Mouse (Mus musculus): ENCODE measurements around the gene Arid1b. TPM values are rescaled to one million over a fixed set of nuclear protein-coding genes. Genes with fewer than 3 reads are reported as not detected.

The Arid1b gene
- polyA plus RNA-seq, 1 experiment from 2014 or later, result 12.4 TPM

DNA sequence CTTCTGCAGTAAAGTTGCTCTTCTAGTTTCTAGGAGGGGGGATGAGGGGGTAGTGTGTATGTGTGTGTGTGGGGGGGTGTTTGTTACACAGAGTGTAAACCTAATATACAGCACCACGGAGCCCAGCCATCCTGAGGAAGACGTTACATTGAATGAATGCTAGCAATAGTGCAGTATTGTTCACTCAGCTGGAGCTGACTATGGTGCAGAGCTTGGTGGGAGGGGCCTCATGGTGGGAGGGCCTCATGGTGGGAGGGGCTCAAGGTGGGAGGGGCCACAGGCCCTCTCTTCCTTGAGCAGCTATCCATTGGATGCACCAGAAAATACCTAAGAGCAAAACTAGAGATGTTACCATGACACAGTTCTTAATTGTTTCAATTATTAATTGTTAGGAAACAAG is 182.2 kb downstream of the Arid1b start:
- WGBS, result 83% methylated on average over 2 of the region's 2 CpGs
- DNase-seq (ENCODE audit: low spot score) (no peak), ATAC-seq (ENCODE audit: low read depth) (0 out of 2 replicates have a peak, but pooled peaks have one; percentile 12)
- Histone ChIP-seq H3K4me2 (ENCODE audit: low read depth, low read length) (no peak overlapping the region), H3K9ac (ENCODE audit: low read depth, low read length) (no peak overlapping the region), H3K27ac (replicated peaks; ENCODE audit: low read depth, low read length) (no peak overlapping the region), H3K4me3 (ENCODE audit: low read depth, low read length) (no peak overlapping the region), H3K4me1 (ENCODE audit: control insufficient read depth, insufficient read depth, low read length) (peaks cover 11% of the 10 kb centered on the region; the same call in 1 of the 2 replicates), H3K36me3 (ENCODE audit: control insufficient read depth, insufficient read depth, low read length) (no peaks in the 10 kb centered on the region), H3K9me3 (ENCODE audit: control insufficient read depth, low read length) (no peaks in the 10 kb centered on the region), H3K27me3 (replicated peaks; ENCODE audit: control insufficient read depth, insufficient read depth, low read length) (no peaks in the 10 kb centered on the region)

GRCm38 (mm10) chr17:5178534-5178933 is 184.4 kb downstream of the Arid1b start:
- Histone ChIP-seq H3K9ac (ENCODE audit: low read depth, low read length) (no peak overlapping the region), H3K27ac (replicated peaks; ENCODE audit: low read depth, low read length) (no peak overlapping the region), H3K4me3 (ENCODE audit: low read depth, low read length) (no peak overlapping the region), H3K9me3 (ENCODE audit: control insufficient read depth, low read length) (no peaks in the 10 kb centered on the region), H3K27me3 (replicated peaks; ENCODE audit: control insufficient read depth, insufficient read depth, low read length) (no peaks in the 10 kb centered on the region), H3K4me1 (ENCODE audit: control insufficient read depth, insufficient read depth, low read length) (peaks cover 11% of the 10 kb centered on the region; the same call in 1 of the 2 replicates), H3K36me3 (ENCODE audit: control insufficient read depth, insufficient read depth, low read length) (no peaks in the 10 kb centered on the region), H3K4me2 (ENCODE audit: low read depth, low read length) (no peak overlapping the region)
- no peak for DNase-seq (ENCODE audit: low spot score)
- 85% methylated on average over 10 of the region's 10 CpGs for WGBS
- ATAC-seq (ENCODE audit: low read depth), result no peak

DNA sequence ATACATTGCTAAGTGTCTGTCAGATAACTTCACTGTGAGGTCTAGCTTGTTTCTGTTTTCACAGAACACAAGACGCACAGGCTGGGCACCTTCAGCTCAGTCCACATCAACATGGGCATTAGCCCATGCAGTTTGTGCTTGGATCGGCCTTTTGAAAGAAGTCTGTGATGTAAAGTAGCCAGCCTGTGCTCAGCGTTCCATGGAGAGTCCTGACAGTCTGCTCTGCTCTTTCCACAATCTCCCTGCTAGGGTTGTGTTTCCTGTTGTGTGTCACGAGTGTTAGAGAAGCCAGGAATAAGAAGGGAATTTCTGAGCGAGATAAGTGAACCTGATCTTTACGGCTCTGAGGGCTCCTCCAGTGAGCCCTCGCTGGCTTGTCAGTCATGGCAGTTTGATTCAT is 184.9 kb downstream of the Arid1b start:
- H3K4me3 ChIP-seq (ENCODE audit: low read depth, low read length), result no peak overlapping the region
- no peak overlapping the region for H3K9ac ChIP-seq (ENCODE audit: low read depth, low read length)
- H3K27ac ChIP-seq (replicated peaks; ENCODE audit: low read depth, low read length), result no peak overlapping the region
- H3K9me3 ChIP-seq (ENCODE audit: control insufficient read depth, low read length), result no peaks in the 10 kb centered on the region
- no peaks in the 10 kb centered on the region for H3K27me3 ChIP-seq (replicated peaks; ENCODE audit: control insufficient read depth, insufficient read depth, low read length)
- H3K4me1 ChIP-seq (ENCODE audit: control insufficient read depth, insufficient read depth, low read length), result peaks cover 11% of the 10 kb centered on the region; the same call in 1 of the 2 replicates
- DNase-seq (ENCODE audit: low spot score), result no peak
- no peak for ATAC-seq (ENCODE audit: low read depth)
- no peaks in the 10 kb centered on the region for H3K36me3 ChIP-seq (ENCODE audit: control insufficient read depth, insufficient read depth, low read length)
- 61% methylated on average over 7 of the region's 7 CpGs for WGBS
- H3K4me2 ChIP-seq (ENCODE audit: low read depth, low read length), result no peak overlapping the region

- DNase-seq (ENCODE audit: low spot score) (no peak), ATAC-seq (ENCODE audit: low read depth) (no peak)
- no peaks in the 10 kb centered on the region for H3K27me3 ChIP-seq (replicated peaks; ENCODE audit: control insufficient read depth, insufficient read depth, low read length)
- H3K9me3 ChIP-seq (ENCODE audit: control insufficient read depth, low read length), result no peaks in the 10 kb centered on the region
- H3K36me3 ChIP-seq (ENCODE audit: control insufficient read depth, insufficient read depth, low read length), result no peaks in the 10 kb centered on the region
- H3K27ac ChIP-seq (replicated peaks; ENCODE audit: low read depth, low read length), result no peak overlapping the region
- H3K4me3 ChIP-seq (ENCODE audit: low read depth, low read length), result no peak overlapping the region
- H3K4me2 ChIP-seq (ENCODE audit: low read depth, low read length), result no peak overlapping the region
- 77% methylated on average over 5 of the region's 5 CpGs for WGBS
- no peak overlapping the region for H3K9ac ChIP-seq (ENCODE audit: low read depth, low read length)
- peaks cover 11% of the 10 kb centered on the region; the same call in 1 of the 2 replicates for H3K4me1 ChIP-seq (ENCODE audit: control insufficient read depth, insufficient read depth, low read length)
These were observed 185.3 kb downstream of the Arid1b start for GRCm38 (mm10) chr17:5179412-5179811.

DNA sequence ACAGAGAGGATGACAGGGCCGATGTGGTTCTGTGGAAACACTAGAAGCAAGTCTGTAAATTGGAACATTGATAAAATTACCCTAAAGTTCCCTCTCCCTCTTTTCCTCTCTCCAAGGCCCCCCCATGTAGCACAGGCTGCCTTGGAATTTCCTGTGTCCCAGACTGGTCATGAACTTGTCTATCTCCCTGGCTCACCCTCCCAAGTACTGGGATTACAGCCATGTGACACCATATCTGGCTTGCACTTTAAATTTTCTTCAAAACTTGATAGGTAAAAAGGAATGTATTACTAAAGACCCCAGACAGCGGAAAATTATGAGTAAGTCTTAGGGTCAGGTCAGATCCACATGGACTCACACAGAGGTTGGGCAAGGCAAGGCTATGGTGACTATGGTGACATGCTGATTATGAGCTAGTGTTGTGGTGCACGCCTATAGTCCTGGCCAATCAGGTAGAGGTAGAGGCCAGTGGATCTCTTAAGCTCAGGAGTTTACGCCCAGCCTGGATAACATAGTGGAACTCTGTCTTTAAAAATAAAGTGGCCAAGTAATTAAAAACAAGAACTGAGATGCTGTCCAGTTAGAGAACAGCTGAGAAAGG is 185.9 kb downstream of the Arid1b start:
- Histone ChIP-seq H3K4me1 (ENCODE audit: control insufficient read depth, insufficient read depth, low read length) (peaks cover 11% of the 10 kb centered on the region; the same call in 1 of the 2 replicates), H3K27ac (replicated peaks; ENCODE audit: low read depth, low read length) (no peak overlapping the region), H3K4me2 (ENCODE audit: low read depth, low read length) (no peak overlapping the region), H3K4me3 (ENCODE audit: low read depth, low read length) (no peak overlapping the region), H3K36me3 (ENCODE audit: control insufficient read depth, insufficient read depth, low read length) (no peaks in the 10 kb centered on the region), H3K9ac (ENCODE audit: low read depth, low read length) (no peak overlapping the region), H3K9me3 (ENCODE audit: control insufficient read depth, low read length) (no peaks in the 10 kb centered on the region), H3K27me3 (replicated peaks; ENCODE audit: control insufficient read depth, insufficient read depth, low read length) (no peaks in the 10 kb centered on the region)
- ATAC-seq (ENCODE audit: low read depth) (no peak), DNase-seq (ENCODE audit: low spot score) (no peak)
- 80% methylated on average over 4 of the region's 4 CpGs for WGBS

DNA sequence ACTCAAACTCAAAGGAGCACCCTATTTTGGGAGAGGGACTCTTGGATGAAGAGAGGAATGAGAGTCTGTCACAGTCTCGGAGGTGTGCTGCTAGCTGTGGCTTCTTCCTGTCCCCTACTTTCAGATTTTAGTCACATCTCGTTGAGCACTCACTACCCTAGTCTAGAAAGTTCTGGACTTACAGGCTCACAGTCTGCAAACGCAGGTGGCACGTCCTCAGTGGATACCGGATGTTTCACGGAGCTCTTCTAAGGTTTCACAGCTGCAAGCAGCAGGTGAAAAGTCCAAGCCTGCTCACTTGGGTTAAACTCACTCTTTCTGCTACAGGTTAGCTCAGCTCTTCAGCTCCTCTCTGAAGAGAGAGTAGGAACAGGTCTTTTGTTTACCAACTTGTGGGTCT is 186.8 kb downstream of the Arid1b start:
- H3K9ac ChIP-seq (ENCODE audit: low read depth, low read length), result no peak overlapping the region
- ATAC-seq (ENCODE audit: low read depth), result no peak
- H3K36me3 ChIP-seq (ENCODE audit: control insufficient read depth, insufficient read depth, low read length), result no peaks in the 10 kb centered on the region
- H3K27me3 ChIP-seq (replicated peaks; ENCODE audit: control insufficient read depth, insufficient read depth, low read length), result no peaks in the 10 kb centered on the region
- no peak overlapping the region for H3K27ac ChIP-seq (replicated peaks; ENCODE audit: low read depth, low read length)
- no peak overlapping the region for H3K4me3 ChIP-seq (ENCODE audit: low read depth, low read length)
- DNase-seq (ENCODE audit: low spot score), result no peak
- 80% methylated on average over 6 of the region's 6 CpGs for WGBS
- H3K9me3 ChIP-seq (ENCODE audit: control insufficient read depth, low read length), result no peaks in the 10 kb centered on the region
- H3K4me1 ChIP-seq (ENCODE audit: control insufficient read depth, insufficient read depth, low read length), result peaks cover 11% of the 10 kb centered on the region; the same call in 1 of the 2 replicates
- H3K4me2 ChIP-seq (ENCODE audit: low read depth, low read length), result no peak overlapping the region

DNA sequence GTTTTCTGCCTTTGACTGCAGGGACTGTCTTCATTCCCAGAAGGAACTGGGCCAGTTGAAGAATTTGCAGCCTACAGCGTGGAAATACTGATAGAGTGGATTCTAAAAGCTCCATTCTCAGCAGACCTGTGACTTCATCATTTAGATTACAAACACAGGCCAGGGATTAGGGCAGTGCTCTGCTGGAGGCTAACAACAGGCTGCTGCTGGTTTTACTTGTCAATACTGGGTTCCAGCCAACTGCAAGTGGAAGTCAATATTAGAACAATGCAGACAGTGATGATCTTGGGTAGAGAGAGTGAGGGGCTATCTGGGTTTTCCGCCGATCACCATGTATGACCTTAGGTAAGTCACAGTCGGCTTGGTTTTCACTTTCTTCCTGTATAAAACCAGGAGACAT is 188.4 kb downstream of the Arid1b start:
- Histone ChIP-seq H3K27me3 (replicated peaks; ENCODE audit: control insufficient read depth, insufficient read depth, low read length) (no peaks in the 10 kb centered on the region), H3K9me3 (ENCODE audit: control insufficient read depth, low read length) (no peaks in the 10 kb centered on the region), H3K9ac (ENCODE audit: low read depth, low read length) (no peak overlapping the region), H3K36me3 (ENCODE audit: control insufficient read depth, insufficient read depth, low read length) (no peaks in the 10 kb centered on the region), H3K27ac (replicated peaks; ENCODE audit: low read depth, low read length) (no peak overlapping the region), H3K4me3 (ENCODE audit: low read depth, low read length) (no peak overlapping the region), H3K4me2 (ENCODE audit: low read depth, low read length) (no peak overlapping the region), H3K4me1 (ENCODE audit: control insufficient read depth, insufficient read depth, low read length) (peaks cover 13% of the 10 kb centered on the region; the same call in 1 of the 2 replicates)
- no peak for ATAC-seq (ENCODE audit: low read depth)
- no peak for DNase-seq (ENCODE audit: low spot score)
- WGBS, result 88% methylated on average over 4 of the region's 4 CpGs

DNA sequence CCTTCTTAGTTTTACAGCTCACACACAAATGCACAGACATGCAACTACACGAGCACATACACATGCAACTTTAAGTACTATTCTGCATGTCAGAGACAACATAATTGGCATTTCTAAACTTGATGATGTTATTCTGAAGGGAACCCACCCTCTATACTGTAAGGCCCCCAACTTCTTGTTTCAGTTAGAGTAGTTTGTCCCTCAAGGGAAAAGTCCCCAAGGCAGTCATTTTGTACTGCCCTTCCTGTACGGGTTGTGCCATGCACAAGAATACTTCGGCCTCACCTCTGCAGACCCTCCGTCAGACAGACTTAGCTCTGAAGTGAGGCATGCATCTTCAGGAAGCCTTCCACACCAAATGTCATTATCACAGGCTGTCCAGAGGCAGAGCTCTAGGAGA is 191.4 kb downstream of the Arid1b start:
- DNase-seq (ENCODE audit: low spot score), result no peak

DNA sequence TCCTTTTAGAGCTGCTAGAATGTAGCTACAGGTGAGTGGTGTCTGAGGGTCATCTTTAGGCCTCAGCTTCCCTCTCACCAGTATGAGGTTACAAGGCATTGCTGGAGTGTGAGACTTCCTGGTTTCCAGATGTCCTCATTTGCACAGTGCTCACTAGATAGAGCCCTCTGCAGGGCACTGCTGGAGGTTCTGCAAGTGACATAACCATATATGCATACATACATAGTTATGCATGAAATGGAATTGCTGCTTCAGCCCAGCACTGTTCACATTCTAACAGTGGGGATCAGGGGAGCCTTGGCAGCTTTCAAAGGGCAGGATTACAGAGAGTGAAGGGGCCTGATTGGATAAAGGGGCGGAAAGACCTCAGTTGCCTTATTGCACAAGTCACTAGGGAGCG is 193.4 kb downstream of the Arid1b start:
- ATAC-seq (ENCODE audit: low read depth) (no peak), DNase-seq (ENCODE audit: low spot score) (no peak)
- Histone ChIP-seq H3K4me3 (ENCODE audit: low read depth, low read length) (no peak overlapping the region), H3K27ac (replicated peaks; ENCODE audit: low read depth, low read length) (no peak overlapping the region), H3K9me3 (ENCODE audit: control insufficient read depth, low read length) (no peaks in the 10 kb centered on the region), H3K27me3 (replicated peaks; ENCODE audit: control insufficient read depth, insufficient read depth, low read length) (no peaks in the 10 kb centered on the region), H3K36me3 (ENCODE audit: control insufficient read depth, insufficient read depth, low read length) (no peaks in the 10 kb centered on the region), H3K9ac (ENCODE audit: low read depth, low read length) (no peak overlapping the region), H3K4me2 (ENCODE audit: low read depth, low read length) (no peak overlapping the region), H3K4me1 (ENCODE audit: control insufficient read depth, insufficient read depth, low read length) (peaks cover 7% of the 10 kb centered on the region)
- 70% methylated on average over 2 of the region's 2 CpGs for WGBS

More for the DNA sequence above, 191.4 kb downstream of the Arid1b start:
- Histone ChIP-seq H3K4me1 (ENCODE audit: control insufficient read depth, insufficient read depth, low read length) (peaks cover 7% of the 10 kb centered on the region), H3K9me3 (ENCODE audit: control insufficient read depth, low read length) (no peaks in the 10 kb centered on the region), H3K27me3 (replicated peaks; ENCODE audit: control insufficient read depth, insufficient read depth, low read length) (no peaks in the 10 kb centered on the region), H3K36me3 (ENCODE audit: control insufficient read depth, insufficient read depth, low read length) (no peaks in the 10 kb centered on the region), H3K9ac (ENCODE audit: low read depth, low read length) (no peak overlapping the region), H3K4me3 (ENCODE audit: low read depth, low read length) (no peak overlapping the region), H3K27ac (replicated peaks; ENCODE audit: low read depth, low read length) (no peak overlapping the region), H3K4me2 (ENCODE audit: low read depth, low read length) (no peak overlapping the region)
- WGBS, result 70% methylated on average over 4 of the region's 4 CpGs
- ATAC-seq (ENCODE audit: low read depth), result no peak
